Mouse (Mus musculus) ES-E14 (cell line): ENCODE measurements around the gene Defb42. TPM values are rescaled to one million over a fixed set of nuclear protein-coding genes. Genes with fewer than 3 reads are reported as not detected.

ENCODE experiments used
- DNase-seq: peaks from one replicate; pipeline ENCODE4 v3.0.0-alpha.2; 2013; ENCODE audit warnings: low read depth, low spot score
- H3K27ac ChIP-seq: 2 replicates; pipeline ENCODE4 v1.5.1; 2012; ENCODE audit warnings: low read depth, mild to moderate bottlenecking, low read length, moderate library complexity, mixed read lengths; ENCODE audit not compliant: poor library complexity, insufficient read depth, severe bottlenecking
- H3K36me3 ChIP-seq: 2 replicates; pipeline ENCODE4 v1.6.1; 2012; ENCODE audit warnings: mild to moderate bottlenecking, low read length, moderate library complexity, mixed read lengths; ENCODE audit not compliant: control insufficient read depth, poor library complexity, insufficient read depth, severe bottlenecking
- H3K4me1 ChIP-seq, 2 experiments: fragments of 150-350 bp in 1 of 2; sonication (generic) in 1 of 2; 2 replicates each; pipeline ENCODE4 v1.6.1; 2012; ENCODE audit warnings: low read length in 2 of 2, mild to moderate bottlenecking in 1 of 2, mixed read lengths in 1 of 2; ENCODE audit not compliant: control insufficient read depth in 2 of 2, insufficient read depth in 2 of 2, poor library complexity in 1 of 2
- H3K4me3 ChIP-seq, 2 experiments: fragments of 150-350 bp in 1 of 2; sonication (generic) in 1 of 2; 2 replicates each; pipeline ENCODE4 v1.5.1; 2012; ENCODE audit warnings: low read length in 2 of 2, low read depth in 1 of 2, mild to moderate bottlenecking in 1 of 2, mixed read lengths in 1 of 2; ENCODE audit not compliant: insufficient read depth in 1 of 2, poor library complexity in 1 of 2, severe bottlenecking in 1 of 2
- H3K9ac ChIP-seq: 2 replicates; pipeline ENCODE4 v1.6.1; 2012; ENCODE audit warnings: low read depth, mild to moderate bottlenecking, low read length, mixed read lengths; ENCODE audit not compliant: poor library complexity, insufficient read depth, severe bottlenecking
- H3K9me3 ChIP-seq: fragments of 150-350 bp; sonication (generic); 2 replicates; pipeline ENCODE4 v1.6.1; 2012; ENCODE audit warnings: low read depth, mild to moderate bottlenecking, low read length; ENCODE audit not compliant: control insufficient read depth, insufficient read depth
- CHD2 ChIP-seq: IDR thresholded peaks from 2 replicates; pipeline ENCODE4 v1.6.1; 2014; ENCODE audit warnings: mild to moderate bottlenecking, low read depth, low read length, inconsistent platforms
- HCFC1 ChIP-seq: IDR thresholded peaks from 2 replicates; pipeline ENCODE4 v1.6.1; 2012; ENCODE audit warnings: low read length, inconsistent platforms, borderline replicate concordance; ENCODE audit not compliant: insufficient read depth
- MAFK ChIP-seq: IDR thresholded peaks from 2 replicates; pipeline ENCODE4 v1.6.1; 2014; ENCODE audit warnings: mild to moderate bottlenecking, low read depth, low read length, inconsistent platforms; ENCODE audit not compliant: insufficient read depth
- ZC3H11A ChIP-seq: IDR thresholded peaks from 2 replicates; pipeline ENCODE4 v1.6.1; 2012; ENCODE audit warnings: low read depth, mild to moderate bottlenecking, inconsistent platforms, low read length, borderline replicate concordance
- ZNF384 ChIP-seq: IDR thresholded peaks from 2 replicates; pipeline ENCODE4 v1.6.1; 2012; ENCODE audit warnings: low read depth, low read length, inconsistent platforms
- in situ Hi-C, 2 experiments: fragments of 600-800 bp; cut with MboI; formaldehyde crosslinking; loops; one replicate each; pipeline ENCODE4 v1.15.1; 2025; ENCODE audit warnings: low sequenced_read_pairs in 2 of 2, inconsistent platforms in 1 of 2; ENCODE audit not compliant: unreplicated experiment in 2 of 2
- total RNA-seq: library from RNA; depleted of rRNA; stranded (reverse); fragments of 300-350 nt; gene quantifications from 2 replicates; pipeline ENCODE4 v1.2.3, GENCODE M21; 2012

The Defb42 gene
- total RNA-seq, 1 experiment: 1.5 TPM

DNA sequence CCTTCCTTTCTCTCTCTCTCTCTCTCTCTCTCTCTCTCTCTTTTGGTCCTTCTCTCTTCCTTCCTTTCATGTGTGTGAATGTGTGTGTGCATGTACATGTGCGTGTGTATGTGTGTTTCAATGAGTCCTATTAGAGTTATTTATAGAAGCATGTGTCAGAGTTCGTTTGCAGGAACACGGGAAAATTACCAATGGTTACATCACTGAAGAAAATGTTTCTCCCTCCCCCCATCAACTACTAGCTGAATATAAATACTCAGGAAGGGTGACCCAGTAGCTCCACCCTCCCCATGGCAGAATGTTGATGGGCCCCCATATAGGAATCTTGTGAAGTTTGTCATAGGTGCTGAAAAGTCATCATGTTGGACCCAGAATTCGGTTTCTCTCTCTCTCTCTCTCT lies 33.7 kb upstream of the Defb42 start:
- no peak overlapping the region for H3K27ac ChIP-seq
- TF ChIP-seq CHD2 (no peak), HCFC1 (no peak), MAFK (no peak), ZNF384 (no peak), ZC3H11A (no peak)
- DNase-seq: no peak
- H3K9ac ChIP-seq: no peak overlapping the region
- in situ Hi-C loops: no loop called here
- H3K36me3 ChIP-seq: no peaks in the 10 kb centered on the region
- no peak overlapping the region for H3K4me3 ChIP-seq
- H3K4me1 ChIP-seq: no peaks in the 10 kb centered on the region
- H3K9me3 ChIP-seq: no peaks in the 10 kb centered on the region

DNA sequence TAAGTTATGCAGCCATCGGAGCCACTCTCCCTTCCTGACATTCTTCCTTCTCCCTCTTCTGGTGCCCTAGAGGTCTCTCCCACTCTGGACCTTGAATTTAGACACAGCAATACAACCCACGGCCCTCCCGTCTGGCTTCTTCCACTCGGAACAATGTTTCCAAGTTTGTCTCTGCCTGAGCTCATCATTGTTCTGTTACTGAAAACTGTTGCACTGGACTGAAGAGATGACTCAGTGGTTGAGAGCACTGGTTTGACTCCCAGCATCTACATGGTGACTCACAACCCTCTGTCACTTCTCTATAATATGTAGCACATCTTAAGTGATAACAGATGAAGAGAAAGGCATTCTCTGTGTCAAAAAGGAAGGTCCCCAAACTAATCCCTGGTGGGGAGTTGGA lies 32.1 kb upstream of the Defb42 start:
- Histone ChIP-seq H3K27ac (no peak overlapping the region), H3K9me3 (no peaks in the 10 kb centered on the region), H3K4me3 (no peak overlapping the region), H3K9ac (no peak overlapping the region), H3K4me1 (no peaks in the 10 kb centered on the region), H3K36me3 (no peaks in the 10 kb centered on the region)
- TF ChIP-seq ZC3H11A: no peak
- TF ChIP-seq ZNF384: no peak
- no peak for TF ChIP-seq HCFC1
- no peak for TF ChIP-seq CHD2
- TF ChIP-seq MAFK: no peak
- in situ Hi-C loops: no loop called here
- no peak for DNase-seq

DNA sequence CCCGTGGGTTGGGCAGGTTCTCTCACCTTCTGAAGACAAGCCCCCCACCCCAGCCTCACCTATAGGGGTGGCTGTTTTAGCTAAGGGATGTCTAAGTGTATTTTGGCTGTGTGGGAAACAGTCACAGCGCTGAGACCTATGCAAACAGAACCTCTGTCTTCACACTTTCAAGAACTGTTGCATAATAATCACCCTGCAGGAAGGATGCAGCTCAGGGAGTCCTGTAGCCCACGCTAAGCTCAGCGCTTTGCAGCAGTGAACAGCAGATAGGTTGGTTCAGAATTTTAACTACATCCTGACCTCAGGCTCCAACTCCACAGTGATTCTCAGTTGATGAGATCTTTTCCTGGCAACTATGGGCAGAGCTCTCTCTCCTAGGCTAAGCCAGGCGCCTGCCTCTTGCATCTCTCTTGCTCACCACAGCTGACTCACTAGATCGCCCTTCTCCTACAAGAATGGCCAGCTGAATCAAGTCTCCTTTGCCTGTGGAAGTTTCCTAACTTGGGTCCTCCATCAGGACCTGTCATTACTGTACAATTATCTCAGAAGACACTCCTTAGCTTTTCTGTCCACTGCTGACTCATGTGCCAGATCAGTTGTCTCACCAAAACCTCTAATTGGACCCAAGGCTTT lies 26.2 kb upstream of the Defb42 start:
- DNase-seq: no peak
- no peak for TF ChIP-seq CHD2
- TF ChIP-seq ZC3H11A: no peak
- no peak for TF ChIP-seq MAFK
- no peak for TF ChIP-seq ZNF384
- Histone ChIP-seq H3K9ac (no peak overlapping the region), H3K36me3 (no peaks in the 10 kb centered on the region), H3K9me3 (no peaks in the 10 kb centered on the region), H3K27ac (no peak overlapping the region), H3K4me1 (0 out of 4 replicates have a peak, but pooled peaks cover 0 to 2% of the 10 kb centered on the region in 2 experiments), H3K4me3 (no peak overlapping the region)
- in situ Hi-C loops: no loop called here

DNA sequence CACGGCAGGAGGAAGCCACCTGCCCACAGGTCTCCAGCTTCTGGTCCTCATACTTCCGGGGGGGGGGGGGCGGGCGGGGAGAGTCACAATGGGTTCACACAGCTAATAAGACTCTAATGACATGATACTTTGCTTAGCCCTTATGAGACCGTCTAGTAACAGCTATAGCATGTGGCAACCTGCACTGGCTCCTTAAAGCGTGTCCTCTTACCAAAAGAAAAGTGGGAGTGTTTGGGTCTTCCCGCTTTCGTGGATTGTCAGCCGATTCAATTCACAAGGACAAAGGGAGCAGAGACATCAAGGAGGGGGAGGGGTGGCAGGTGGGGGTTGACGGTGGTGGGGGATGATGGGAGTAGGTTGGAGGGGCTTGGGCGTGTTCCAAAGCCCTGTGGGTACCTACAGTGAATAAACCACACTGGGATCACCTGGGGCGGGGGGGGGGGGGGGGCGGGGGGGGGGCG lies 3.1 kb downstream of the Defb42 start, which contains the start of gene Defb30:
Gene Defb30 (minus strand): TSS at position 51 of the 461 bp plus-strand sequence.
- H3K4me1 ChIP-seq: peaks cover 4 to 11% of the 10 kb centered on the region in 2 experiments
- H3K9me3 ChIP-seq: no peaks in the 10 kb centered on the region
- peak within 1 kb of the TSS; percentile 42 to 50 for H3K4me3 ChIP-seq
- no peak within 1 kb of the TSS; the same call in 1 of the 2 replicates for H3K27ac ChIP-seq
- in situ Hi-C loops: no loop called here
- no peaks in the 10 kb centered on the region for H3K36me3 ChIP-seq
- 0 out of 2 replicates have a peak within 1 kb of the TSS, but pooled peaks have one; percentile 26 for H3K9ac ChIP-seq
- TF ChIP-seq HCFC1: no peak
- TF ChIP-seq ZNF384: no peak
- DNase-seq: no peak

DNA sequence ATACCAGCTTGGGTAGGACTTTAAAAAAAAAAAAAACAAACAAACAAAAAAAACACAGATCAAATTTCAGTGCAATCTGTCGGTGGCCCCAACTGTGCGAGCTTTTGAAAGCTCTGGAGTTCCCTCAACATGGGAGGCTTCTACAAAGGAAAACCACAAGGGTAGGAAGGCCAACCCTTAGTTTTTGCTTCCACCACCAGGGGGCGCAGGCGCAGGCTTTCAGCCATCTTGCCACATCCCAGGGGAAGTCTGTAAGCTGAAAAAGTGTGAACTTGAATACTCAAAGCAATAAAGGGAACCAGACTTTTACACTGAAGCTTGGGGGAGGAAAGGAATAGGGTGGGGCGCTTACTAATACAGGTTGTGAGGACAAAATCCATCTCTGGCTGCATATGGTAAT lies 4.0 kb downstream of the Defb42 start:
- H3K9me3 ChIP-seq: no peaks in the 10 kb centered on the region
- peak; percentile 62; the same call in 1 of the 2 replicates for TF ChIP-seq ZNF384
- TF ChIP-seq CHD2: no peak
- TF ChIP-seq HCFC1: no peak
- peak; percentile 48; the same call in 1 of the 2 replicates for TF ChIP-seq ZC3H11A
- no peak for TF ChIP-seq MAFK
- no peak overlapping the region for H3K27ac ChIP-seq
- no peaks in the 10 kb centered on the region for H3K36me3 ChIP-seq
- DNase-seq: peak; percentile 84
- in situ Hi-C loops: no loop called here
- H3K9ac ChIP-seq: no peak overlapping the region
- H3K4me1 ChIP-seq: peaks cover 4 to 11% of the 10 kb centered on the region in 2 experiments
- H3K4me3 ChIP-seq: no peak overlapping the region
